Mouse (Mus musculus) kidney, adult 11 months (tissue): ENCODE measurements around the gene Mtcl1.

ENCODE experiments used
- DNase-seq: peaks from one replicate; pipeline ENCODE4 v3.0.0; 2022

The Mtcl1 gene

DNA sequence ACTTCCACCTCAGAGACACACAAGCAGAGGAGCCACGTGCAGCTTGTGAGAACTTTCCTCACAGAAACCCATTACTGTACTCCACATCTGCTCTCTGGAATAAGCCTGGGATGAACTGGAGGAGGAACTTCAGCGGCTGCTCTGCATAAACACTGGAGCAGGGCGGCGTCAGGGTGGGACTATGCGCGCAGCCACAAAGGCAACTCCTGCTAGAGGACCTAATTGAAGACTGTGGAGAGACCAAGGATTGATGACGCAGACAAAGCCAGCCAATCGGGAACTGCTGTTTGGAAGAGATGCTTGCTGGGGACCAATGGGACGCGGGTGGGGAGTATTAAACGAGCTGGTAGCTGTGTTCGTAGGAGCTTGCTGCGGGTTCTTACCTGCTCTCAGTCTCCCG, 127.6 kb downstream of the Mtcl1 start:
- no peak for DNase-seq

DNA sequence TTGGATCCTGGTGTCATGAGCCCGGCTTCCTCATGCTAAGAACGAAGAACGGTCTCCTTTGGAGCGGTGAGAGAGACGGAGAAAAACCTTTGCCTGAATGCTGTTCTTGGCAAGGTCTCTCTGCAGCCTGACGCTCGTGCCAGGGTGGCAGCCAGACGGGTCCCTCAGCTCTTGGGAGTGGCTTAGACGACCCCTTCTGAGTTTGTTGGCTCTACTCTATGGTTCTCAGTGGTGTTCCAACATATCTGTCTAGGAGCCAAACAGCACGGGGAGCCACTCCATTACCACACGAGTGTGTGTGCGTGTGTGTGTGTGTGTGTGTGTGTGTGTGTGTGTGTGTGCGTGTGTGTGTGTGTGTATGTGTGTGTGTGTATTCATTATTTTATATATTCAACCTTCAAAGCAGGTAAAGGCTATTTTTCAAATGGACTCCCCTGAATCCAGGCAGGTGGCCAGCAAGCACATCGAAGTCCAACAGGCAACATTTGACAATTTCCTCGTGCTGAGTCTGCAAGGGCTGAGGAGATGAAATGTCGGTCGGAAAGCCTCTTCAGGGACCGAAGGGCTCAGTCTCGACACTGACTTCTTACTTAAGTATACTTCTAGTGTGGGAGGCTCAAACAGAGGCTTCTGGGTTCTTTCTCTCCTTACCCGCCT, 128.7 kb downstream of the Mtcl1 start:
- DNase-seq, result no peak

- DNase-seq, result no peak
These were observed 131.5 kb downstream of the Mtcl1 start for GRCm38 (mm10) chr17:66318031-66318430.

GRCm38 (mm10) chr17:66317576-66317975, 132.0 kb downstream of the Mtcl1 start:
- DNase-seq, result no peak

GRCm38 (mm10) chr17:66317156-66317555, 132.4 kb downstream of the Mtcl1 start:
- no peak for DNase-seq

DNA sequence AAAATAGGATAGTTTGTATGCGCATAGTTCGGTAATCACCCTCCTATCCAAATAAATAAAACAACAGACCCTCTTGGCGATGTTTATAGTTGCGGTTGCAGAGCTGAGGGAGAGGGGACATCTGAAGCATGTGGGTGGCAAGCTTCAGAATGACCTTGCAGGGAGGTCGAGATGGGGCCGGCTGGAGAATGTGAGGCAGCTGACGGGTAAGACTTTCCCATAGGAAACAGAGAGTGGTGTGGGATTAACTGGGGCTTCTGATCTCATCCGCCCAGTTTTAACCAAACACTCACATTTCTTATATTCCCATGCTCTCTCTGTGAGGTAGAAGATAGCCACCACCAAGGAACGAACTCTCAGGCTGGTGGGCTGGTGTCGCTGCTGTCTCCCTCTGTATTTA, 134.1 kb downstream of the Mtcl1 start:
- DNase-seq, result no peak

DNA sequence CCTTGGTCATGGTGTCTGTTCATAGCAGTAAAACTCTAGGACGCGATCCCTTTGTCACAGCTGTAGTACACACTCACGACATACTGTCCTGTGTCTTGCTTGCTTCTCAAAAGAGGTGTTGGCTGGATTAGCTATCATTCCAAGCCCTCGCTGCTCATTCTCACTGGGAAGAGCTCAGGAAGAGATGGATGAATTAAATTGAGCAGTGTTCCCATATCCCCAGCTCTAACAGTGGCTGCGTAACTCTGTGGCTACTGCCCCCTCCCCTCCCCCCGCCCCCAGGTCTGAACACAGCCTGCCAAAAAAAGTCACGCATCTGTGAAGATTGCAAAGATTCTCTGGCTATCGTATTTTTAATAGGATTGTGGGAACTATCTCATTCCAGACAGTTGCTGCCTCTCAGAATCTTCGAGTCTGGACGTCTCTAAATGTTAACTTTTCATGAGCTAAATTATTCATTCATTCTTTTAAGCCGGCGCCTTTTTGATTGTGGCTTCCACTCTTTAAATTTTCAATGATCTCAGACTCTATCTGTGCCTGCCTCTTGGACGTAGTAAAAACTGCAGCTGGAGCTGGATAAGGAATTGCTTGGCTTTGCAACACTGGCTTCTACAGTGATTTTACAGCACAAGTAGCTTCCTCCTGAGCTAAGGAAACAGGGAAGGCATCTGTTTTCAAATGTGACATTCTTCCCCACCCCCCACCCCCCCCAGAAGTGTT, 134.8 kb downstream of the Mtcl1 start:
- no peak for DNase-seq

- DNase-seq, result no peak
These were observed 147.6 kb downstream of the Mtcl1 start for GRCm38 (mm10) chr17:66301906-66302305.

DNA sequence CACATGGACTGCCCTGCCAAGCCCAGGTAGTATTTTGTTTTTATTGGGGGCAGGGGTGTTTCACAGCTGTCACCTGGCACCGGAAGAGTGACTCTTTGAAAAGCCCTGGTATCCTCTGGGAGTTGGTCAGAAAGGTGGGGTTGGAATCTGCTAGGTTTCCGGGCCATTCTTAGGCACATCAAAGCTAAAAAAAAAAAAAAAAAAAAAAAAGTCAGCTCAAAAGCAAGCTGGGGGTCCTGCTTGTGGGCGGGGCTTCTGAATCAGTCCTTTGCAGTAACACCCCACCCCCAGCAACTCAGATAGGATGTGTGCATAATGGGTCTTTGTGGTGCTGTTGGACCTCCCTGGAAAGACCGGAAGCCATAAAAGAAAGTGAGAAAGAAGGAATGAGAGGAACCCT, 148.3 kb downstream of the Mtcl1 start:
- DNase-seq, result no peak

DNA sequence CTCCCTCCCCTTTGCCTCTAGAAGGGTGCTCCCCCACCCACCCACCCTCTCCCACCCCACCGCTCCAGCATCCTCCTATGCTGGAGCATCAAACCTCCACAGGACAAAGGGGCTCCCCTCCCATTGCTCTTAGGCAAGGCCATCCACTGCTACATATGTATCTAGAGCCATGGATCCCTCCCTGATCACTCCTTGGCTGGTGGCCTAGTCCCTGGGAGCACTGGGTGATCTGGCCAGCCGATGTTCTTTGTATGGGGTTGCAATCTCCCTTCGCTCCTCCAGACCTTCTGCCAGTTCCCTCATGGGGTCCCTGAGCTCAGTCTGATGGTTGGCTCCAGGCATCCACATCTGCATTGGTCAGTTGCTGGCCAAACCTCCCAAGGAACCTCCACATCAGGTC, 151.8 kb downstream of the Mtcl1 start:
- DNase-seq, result no peak

DNA sequence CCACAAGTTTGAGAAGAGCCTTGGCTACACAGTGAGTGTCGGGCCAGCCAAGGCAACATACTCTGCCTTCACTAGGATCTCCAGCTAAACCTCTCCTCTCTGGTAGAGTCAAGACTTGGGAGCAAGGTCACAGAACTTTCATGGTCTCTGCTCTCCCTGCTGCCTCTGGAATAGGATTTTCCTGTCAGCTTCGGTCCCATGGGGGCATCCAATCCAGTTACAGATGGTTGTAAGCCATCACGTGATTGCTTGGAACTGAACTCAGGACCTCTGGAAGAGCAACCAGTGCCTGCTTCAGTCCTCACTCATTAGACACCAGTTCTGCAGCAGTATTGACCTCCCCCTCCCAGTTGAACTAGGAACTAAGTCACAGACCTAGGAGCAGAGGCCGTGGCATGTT, 156.0 kb downstream of the Mtcl1 start:
- DNase-seq, result no peak

GRCm38 (mm10) chr17:66289894-66290293, 159.7 kb downstream of the Mtcl1 start:
- DNase-seq, result no peak
